Mouse (Mus musculus): ENCODE measurements around the gene Krtap14.

DNA sequence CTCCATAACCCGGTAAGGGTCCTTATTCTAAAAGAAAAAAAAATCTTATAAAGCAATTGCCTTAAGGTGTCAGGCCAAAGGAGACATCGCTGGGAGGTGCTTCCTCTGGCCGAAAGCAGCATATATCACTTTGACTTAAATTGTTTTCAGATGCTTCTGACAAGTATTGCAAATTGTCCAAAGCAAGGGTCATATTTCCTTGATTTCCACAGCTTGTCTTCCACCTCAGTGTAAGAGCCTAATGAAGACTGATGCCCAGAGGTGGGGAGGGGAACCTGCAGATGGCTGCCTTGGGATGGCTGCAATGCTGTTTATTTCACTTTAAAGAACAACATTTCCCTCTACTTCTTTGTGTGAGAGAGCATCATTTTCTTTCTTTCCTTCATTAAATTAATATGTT, 1.0 kb upstream of the Krtap14 start:
- TF ChIP-seq CTCF (conservative IDR thresholded peaks at IDR 0.05; ENCODE audit: insufficient read depth, insufficient read length, low read depth, low read length) (no peak), POLR2A (IDR thresholded peaks at IDR 0.05; ENCODE audit: low read depth, low read length) (no peak)

All from kidney, adult 2 months (tissue).